Mouse (Mus musculus): ENCODE measurements around the gene Ethe1. TPM values are rescaled to one million over a fixed set of nuclear protein-coding genes. Genes with fewer than 3 reads are reported as not detected.

Ethe1 gene
- polyA plus RNA-seq, 2 experiments = 19.9 to 30.7 TPM

GRCm38 (mm10) chr7:24565627-24566026, 21.7 kb upstream of the Ethe1 start:
- H3K36me3 ChIP-seq (ENCODE audit: control insufficient read depth, insufficient read depth, low read length) = peaks cover 74% of the 10 kb centered on the region
- no peak overlapping the region for H3K4me2 ChIP-seq (replicated peaks; ENCODE audit: low read depth, low read length, severe bottlenecking)
- TF ChIP-seq POLR2A (IDR thresholded peaks at IDR 0.05; ENCODE audit: borderline replicate concordance, extremely low read depth, insufficient read depth, insufficient read length) = no peak
- DNase-seq (ENCODE audit: low spot score) (no peak), ATAC-seq (ENCODE audit: low FRiP score, low read depth) (no peak)
- no peak overlapping the region for H3K9ac ChIP-seq (ENCODE audit: low read depth, low read length, severe bottlenecking)
- no peaks in the 10 kb centered on the region for H3K27me3 ChIP-seq (ENCODE audit: control insufficient read depth, insufficient read depth, low read length)
- H3K4me3 ChIP-seq (replicated peaks; ENCODE audit: low read length) = no peak overlapping the region
- WGBS = 93% methylated on average over 10 of the region's 11 CpGs
- H3K9me3 ChIP-seq (ENCODE audit: control insufficient read depth, low read length) = no peaks in the 10 kb centered on the region
- no peak overlapping the region for H3K27ac ChIP-seq (replicated peaks; ENCODE audit: low read depth, low read length)
- no peaks in the 10 kb centered on the region for H3K4me1 ChIP-seq (ENCODE audit: control insufficient read depth, insufficient read depth, low read length)

- no peaks in the 10 kb centered on the region for H3K9me3 ChIP-seq (ENCODE audit: control insufficient read depth, low read length)
- no peak overlapping the region for H3K4me3 ChIP-seq (replicated peaks; ENCODE audit: low read length)
- no peak overlapping the region for H3K27ac ChIP-seq (replicated peaks; ENCODE audit: low read depth, low read length)
- H3K4me1 ChIP-seq (ENCODE audit: control insufficient read depth, insufficient read depth, low read length) = no peaks in the 10 kb centered on the region
- peaks cover 72% of the 10 kb centered on the region for H3K36me3 ChIP-seq (ENCODE audit: control insufficient read depth, insufficient read depth, low read length)
- DNase-seq (ENCODE audit: low spot score) = no peak
- ATAC-seq (ENCODE audit: low FRiP score, low read depth) = no peak
- H3K27me3 ChIP-seq (ENCODE audit: control insufficient read depth, insufficient read depth, low read length) = no peaks in the 10 kb centered on the region
- no peak overlapping the region for H3K4me2 ChIP-seq (replicated peaks; ENCODE audit: low read depth, low read length, severe bottlenecking)
- TF ChIP-seq POLR2A (IDR thresholded peaks at IDR 0.05; ENCODE audit: borderline replicate concordance, extremely low read depth, insufficient read depth, insufficient read length) = no peak
- no peak overlapping the region for H3K9ac ChIP-seq (ENCODE audit: low read depth, low read length, severe bottlenecking)
- 97% methylated on average over 9 of the region's 9 CpGs for WGBS
Measured at GRCm38 (mm10) chr7:24566206-24566605, 21.1 kb upstream of the Ethe1 start.

GRCm38 (mm10) chr7:24568512-24568911, 18.8 kb upstream of the Ethe1 start:
- Histone ChIP-seq H3K4me3 (replicated peaks; ENCODE audit: low read length) (no peak overlapping the region), H3K27me3 (ENCODE audit: control insufficient read depth, insufficient read depth, low read length) (no peaks in the 10 kb centered on the region), H3K4me2 (replicated peaks; ENCODE audit: low read depth, low read length, severe bottlenecking) (no peak overlapping the region), H3K9ac (ENCODE audit: low read depth, low read length, severe bottlenecking) (no peak overlapping the region), H3K27ac (replicated peaks; ENCODE audit: low read depth, low read length) (no peak overlapping the region), H3K4me1 (ENCODE audit: control insufficient read depth, insufficient read depth, low read length) (no peaks in the 10 kb centered on the region), H3K36me3 (ENCODE audit: control insufficient read depth, insufficient read depth, low read length) (peaks cover 84% of the 10 kb centered on the region), H3K9me3 (ENCODE audit: control insufficient read depth, low read length) (no peaks in the 10 kb centered on the region)
- ATAC-seq (ENCODE audit: low FRiP score, low read depth) (no peak), DNase-seq (ENCODE audit: low spot score) (no peak)
- TF ChIP-seq POLR2A (IDR thresholded peaks at IDR 0.05; ENCODE audit: borderline replicate concordance, extremely low read depth, insufficient read depth, insufficient read length) = no peak
- WGBS = 90% methylated on average over 4 of the region's 4 CpGs

- no peak overlapping the region for H3K27ac ChIP-seq (replicated peaks; ENCODE audit: low read depth, low read length)
- no peak overlapping the region for H3K4me3 ChIP-seq (replicated peaks; ENCODE audit: low read length)
- no peak for ATAC-seq (ENCODE audit: low FRiP score, low read depth)
- 87% methylated on average over 4 of the region's 4 CpGs for WGBS
- TF ChIP-seq POLR2A (IDR thresholded peaks at IDR 0.05; ENCODE audit: borderline replicate concordance, extremely low read depth, insufficient read depth, insufficient read length) = no peak
- H3K27me3 ChIP-seq (ENCODE audit: control insufficient read depth, insufficient read depth, low read length) = no peaks in the 10 kb centered on the region
- no peak overlapping the region; the same call in 1 of the 2 replicates for H3K9ac ChIP-seq (ENCODE audit: low read depth, low read length, severe bottlenecking)
- H3K4me1 ChIP-seq (ENCODE audit: control insufficient read depth, insufficient read depth, low read length) = no peaks in the 10 kb centered on the region
- DNase-seq (ENCODE audit: low spot score) = no peak
- H3K36me3 ChIP-seq (ENCODE audit: control insufficient read depth, insufficient read depth, low read length) = peaks cover 68% of the 10 kb centered on the region
- H3K9me3 ChIP-seq (ENCODE audit: control insufficient read depth, low read length) = no peaks in the 10 kb centered on the region
- no peak overlapping the region for H3K4me2 ChIP-seq (replicated peaks; ENCODE audit: low read depth, low read length, severe bottlenecking)
Measured at GRCm38 (mm10) chr7:24571071-24571470, 16.3 kb upstream of the Ethe1 start.

- H3K36me3 ChIP-seq (ENCODE audit: control insufficient read depth, insufficient read depth, low read length) = peaks cover 54% of the 10 kb centered on the region
- ATAC-seq (ENCODE audit: low FRiP score, low read depth) (no peak), DNase-seq (ENCODE audit: low spot score) (no peak)
- no peak for TF ChIP-seq POLR2A (IDR thresholded peaks at IDR 0.05; ENCODE audit: borderline replicate concordance, extremely low read depth, insufficient read depth, insufficient read length)
- no peak overlapping the region for H3K27ac ChIP-seq (replicated peaks; ENCODE audit: low read depth, low read length)
- H3K27me3 ChIP-seq (ENCODE audit: control insufficient read depth, insufficient read depth, low read length) = no peaks in the 10 kb centered on the region
- H3K4me1 ChIP-seq (ENCODE audit: control insufficient read depth, insufficient read depth, low read length) = no peaks in the 10 kb centered on the region
- H3K4me3 ChIP-seq (replicated peaks; ENCODE audit: low read length) = no peak overlapping the region
- no peak overlapping the region for H3K9ac ChIP-seq (ENCODE audit: low read depth, low read length, severe bottlenecking)
- no peak overlapping the region for H3K4me2 ChIP-seq (replicated peaks; ENCODE audit: low read depth, low read length, severe bottlenecking)
- H3K9me3 ChIP-seq (ENCODE audit: control insufficient read depth, low read length) = no peaks in the 10 kb centered on the region
- 58% methylated on average over 5 of the region's 5 CpGs for WGBS
Measured at GRCm38 (mm10) chr7:24572455-24572854, 14.9 kb upstream of the Ethe1 start.

Measured in limb, embryonic 14.5 days (tissue).